Mouse (Mus musculus): Measurements from ENCODE around the gene Cldn14. TPM values are rescaled to one million over a fixed set of nuclear protein-coding genes. Genes with fewer than 3 reads are reported as not detected.

Gene Cldn14
- total RNA-seq, 2 experiments from 2014 or later = not detected

GRCm38 (mm10) chr16:93877612-93878380, 130.8 kb downstream of the Cldn14 start:
- ATAC-seq (replicated peaks; ENCODE audit: poor library complexity, severe bottlenecking) = no peak

GRCm38 (mm10) chr16:93874841-93875240, 133.8 kb downstream of the Cldn14 start:
- no peak for ATAC-seq (replicated peaks; ENCODE audit: poor library complexity, severe bottlenecking)

Other genes starting within 250 kb of the Cldn14 start
- 74.0 and 110 TPM in 2 replicates for gene Morc3, start 176.7 kb downstream of the Cldn14 start, total RNA-seq (2014; fragmentation: Nextera tagmentation)
- gene Morc3, start 176.7 kb downstream of the Cldn14 start, total RNA-seq (2017) = 172 and 330 TPM in 2 replicates
- 50.8 and 68.0 TPM in 2 replicates for gene Chaf1b, start 124.9 kb downstream of the Cldn14 start, total RNA-seq (2014; fragmentation: Nextera tagmentation)
- 50.6 and 73.7 TPM in 2 replicates for gene Chaf1b, start 124.9 kb downstream of the Cldn14 start, total RNA-seq (2017)
- gene Sim2, start 76.1 kb upstream of the Cldn14 start, total RNA-seq (2014; fragmentation: Nextera tagmentation) = not detected in 2 replicates
- 0.09 and 0.26 TPM in 2 replicates for gene Sim2, start 76.1 kb upstream of the Cldn14 start, total RNA-seq (2017)